Mouse (Mus musculus) fibroblast of lung, adult 2 months (primary cell): Measurements from ENCODE around the gene Zdhhc21.

Source experiments
- DNase-seq: peaks from one replicate; pipeline ENCODE4 v3.0.0-alpha.2; 2011; ENCODE audit warnings: low read depth

The Zdhhc21 gene

DNA sequence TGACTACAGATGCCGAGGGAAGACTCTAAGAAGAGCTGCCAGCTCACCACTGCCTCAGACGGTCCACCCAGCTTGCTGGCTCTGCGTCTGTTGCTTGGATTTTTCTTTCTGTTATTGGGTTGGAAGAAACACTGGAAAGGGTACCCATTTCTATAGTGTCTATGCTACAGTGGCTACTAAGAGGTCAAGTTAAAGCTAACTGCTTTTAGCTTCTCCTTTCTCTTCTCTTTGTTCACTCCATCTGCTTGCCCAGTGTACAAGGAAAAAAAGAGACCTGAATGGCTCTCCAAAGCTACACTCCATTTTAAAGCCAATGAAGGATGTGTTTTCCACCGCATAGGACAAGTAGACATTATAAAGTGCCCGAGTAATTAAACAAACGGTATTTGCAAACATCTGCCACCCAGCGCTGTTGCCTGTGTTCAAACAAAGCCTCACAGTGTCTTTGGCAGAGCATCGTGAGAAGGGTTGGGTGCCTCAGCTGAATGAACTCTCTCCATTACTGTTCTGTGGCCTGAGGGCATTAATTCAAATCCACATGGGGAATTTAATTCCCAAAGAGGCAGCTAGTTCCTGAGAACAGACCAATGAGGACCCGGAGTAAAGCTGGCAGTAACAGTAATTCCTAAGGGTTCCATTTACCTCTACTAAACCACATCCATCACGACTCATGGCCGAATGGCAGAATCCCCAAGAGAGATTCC lies 94.1 kb downstream of the Zdhhc21 start:
- DNase-seq, result no peak

DNA sequence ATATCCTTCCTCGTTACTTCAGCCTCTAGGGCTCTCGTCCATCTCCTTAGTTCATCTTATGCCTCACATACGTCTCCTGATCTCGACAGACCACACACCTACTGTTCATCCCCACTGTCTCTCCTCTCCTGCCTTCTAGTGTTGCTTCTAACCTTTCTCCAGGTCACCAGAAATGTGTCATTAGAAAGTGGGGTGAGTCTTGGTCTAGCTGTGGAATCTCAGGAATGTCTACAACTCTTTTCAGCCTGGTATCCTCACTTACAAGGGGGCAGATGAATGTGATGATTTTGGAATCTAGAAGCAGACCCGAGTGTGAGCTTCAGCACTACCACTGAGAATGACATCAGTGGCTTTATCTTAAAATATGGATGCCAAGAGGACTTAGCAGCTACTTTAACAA lies 96.2 kb downstream of the Zdhhc21 start:
- no peak for DNase-seq

DNA sequence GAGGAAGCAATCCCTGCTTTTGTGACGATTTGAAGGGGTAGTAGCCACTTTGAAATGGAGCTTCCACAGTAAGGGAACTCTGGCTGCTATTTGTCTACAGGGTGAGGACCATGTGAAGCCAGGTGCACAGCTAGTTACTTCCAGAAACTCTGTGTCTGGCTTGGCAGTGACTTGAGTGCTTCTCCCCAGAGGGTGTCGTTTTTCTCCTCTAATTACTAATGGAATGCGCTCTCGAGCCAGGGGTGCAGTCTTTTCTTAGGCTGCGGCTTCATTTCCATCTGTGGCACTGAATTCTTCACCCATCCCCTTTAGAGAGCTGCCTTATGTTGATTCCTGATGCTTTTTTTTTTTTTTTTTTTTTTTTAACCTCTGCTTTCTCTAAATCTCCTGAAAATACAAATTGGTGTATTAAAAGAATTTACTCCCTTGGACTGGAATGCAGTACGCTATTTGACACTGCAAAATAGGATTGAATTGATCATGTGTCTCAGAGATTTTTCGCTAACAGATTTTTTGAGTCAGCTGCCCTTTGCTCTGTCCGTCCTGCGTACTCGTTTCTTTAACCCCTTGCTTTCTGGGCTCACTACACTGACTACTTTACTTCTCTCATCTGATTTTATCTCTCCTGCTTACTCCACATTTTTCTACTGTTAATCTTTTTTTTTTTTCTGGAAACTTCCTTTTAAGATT lies 97.2 kb downstream of the Zdhhc21 start:
- peak; percentile 29 for DNase-seq

DNA sequence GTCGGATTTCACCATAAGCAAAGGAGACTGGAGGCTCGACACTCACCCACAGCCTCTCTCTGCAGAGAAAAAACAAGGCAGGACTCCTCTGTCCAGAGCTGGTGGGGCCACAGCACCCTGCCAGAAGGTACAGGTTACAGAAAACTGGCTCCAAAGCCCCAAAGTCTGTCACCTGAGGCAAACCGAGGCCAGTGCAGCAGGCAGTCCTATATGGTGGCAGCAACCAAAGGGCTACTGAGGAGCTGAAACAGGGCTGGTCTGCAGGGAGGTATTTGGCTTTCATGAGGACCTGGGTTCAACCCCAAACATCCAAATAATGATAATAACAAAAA lies 103.5 kb downstream of the Zdhhc21 start:
- no peak for DNase-seq

DNA sequence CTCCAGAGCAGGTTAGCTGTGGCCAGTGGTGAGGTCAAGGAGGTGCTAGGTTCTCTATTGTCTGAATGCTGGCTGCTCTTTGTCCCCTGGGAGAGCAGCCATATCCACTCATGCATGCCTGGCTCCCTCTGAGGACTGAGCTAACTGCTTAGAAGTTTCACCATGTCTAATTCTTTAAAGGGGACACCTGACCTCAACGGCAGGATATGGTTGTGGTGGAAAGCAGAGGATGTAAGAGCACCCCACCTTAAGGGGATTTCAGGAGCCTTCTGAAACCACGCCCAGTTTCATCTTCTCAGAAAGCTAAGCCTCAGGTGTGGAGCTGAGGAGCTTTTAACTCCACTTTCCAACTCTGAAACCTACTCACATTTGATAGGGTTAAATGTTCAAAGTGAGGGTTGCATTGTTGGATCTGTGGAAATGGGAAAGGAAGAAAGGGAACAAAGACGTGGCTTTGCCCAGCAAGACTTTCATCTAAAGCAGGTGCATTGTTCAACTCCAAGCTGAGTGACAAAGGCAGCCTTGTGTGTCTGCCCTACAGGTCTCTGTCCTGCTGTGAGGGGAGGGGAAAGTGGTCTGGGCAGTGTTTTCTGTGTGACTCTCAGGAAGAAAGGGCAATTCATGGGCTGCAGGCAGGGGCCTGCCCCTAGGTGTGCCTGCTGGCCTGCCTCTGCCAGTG lies 104.0 kb downstream of the Zdhhc21 start:
- no peak for DNase-seq
